Mouse (Mus musculus) lung, postnatal 0 days (tissue): ENCODE measurements at regions not wholly inside any gene's neighbourhood (a gene's known extent, or its start where the extent isn't known, plus 50 kb on each side); places are given as distances from the start of the nearest gene placed in this dataset.

Experiments used
- CTCF ChIP-seq: IDR thresholded peaks from 2 replicates; pipeline ENCODE4 v1.5.1; 2016; ENCODE audit warnings: antibody characterized with exemption, mild to moderate bottlenecking
- EP300 ChIP-seq: IDR thresholded peaks from 2 replicates; pipeline ENCODE4 v1.6.1; 2016; ENCODE audit warnings: antibody characterized with exemption, mild to moderate bottlenecking, control low read depth

DNA sequence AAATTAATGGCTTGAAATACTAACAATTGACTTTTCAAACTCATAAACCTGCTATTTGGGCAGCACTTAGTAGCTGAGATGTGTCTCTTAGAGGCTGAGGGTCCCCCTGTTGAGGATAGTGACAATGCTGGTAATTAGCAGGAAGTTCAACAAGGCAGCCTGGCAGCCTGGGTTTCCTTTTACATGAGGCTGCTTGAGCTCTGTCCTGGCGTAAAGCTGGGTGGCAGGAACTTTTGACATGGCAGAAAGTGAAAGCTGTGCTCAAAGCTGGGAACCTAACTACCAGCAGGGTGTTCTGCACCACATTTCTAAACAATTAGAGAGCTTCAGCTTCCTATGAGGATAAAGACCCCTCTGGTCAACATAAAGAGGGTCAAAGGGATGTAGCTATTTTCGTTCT is 194.5 kb downstream of the Etaa1 start:
- TF ChIP-seq CTCF (no peak), EP300 (no peak)
